Mouse (Mus musculus): ENCODE measurements at regions not wholly inside any gene's neighbourhood (a gene's known extent, or its start where the extent isn't known, plus 50 kb on each side); places are given as distances from the start of the nearest gene placed in this dataset.

- peaks cover 15% of the 10 kb centered on the region; the same call in 1 of the 2 replicates for H3K9me3 ChIP-seq
- H3K4me3 ChIP-seq (replicated peaks): no peak overlapping the region
- H3K36me3 ChIP-seq (replicated peaks; ENCODE audit: low read length): no peaks in the 10 kb centered on the region
- TF ChIP-seq GATA1 (IDR thresholded peaks at IDR 0.05; ENCODE audit: borderline replicate concordance, low read length) (no peak), FLI1 (IDR thresholded peaks at IDR 0.05; ENCODE audit: low read length) (no peak)
- H3K27me3 ChIP-seq (replicated peaks): peaks cover 4% of the 10 kb centered on the region
- peaks cover 20% of the 10 kb centered on the region for H3K4me1 ChIP-seq
These were observed 102.0 kb upstream of the Far2 start for GRCm38 (mm10) chr6:147944940-147945676.

- TF ChIP-seq FLI1 (IDR thresholded peaks at IDR 0.05; ENCODE audit: low read length) (no peak), GATA1 (IDR thresholded peaks at IDR 0.05; ENCODE audit: borderline replicate concordance, low read length) (no peak)
- Histone ChIP-seq H3K4me1 (peaks cover 6% of the 10 kb centered on the region), H3K4me3 (replicated peaks) (no peak overlapping the region), H3K27me3 (replicated peaks) (peaks cover 18% of the 10 kb centered on the region), H3K36me3 (replicated peaks; ENCODE audit: low read length) (no peaks in the 10 kb centered on the region), H3K9me3 (0 out of 2 replicates have a peak, but pooled peaks cover 2% of the 10 kb centered on the region)
These were observed 99.1 kb upstream of the Far2 start for GRCm38 (mm10) chr6:147947997-147948396.

GRCm38 (mm10) chr6:147951642-147952041, 95.4 kb upstream of the Far2 start:
- no peak overlapping the region for H3K4me3 ChIP-seq (replicated peaks)
- H3K36me3 ChIP-seq (replicated peaks; ENCODE audit: low read length): no peaks in the 10 kb centered on the region
- H3K9me3 ChIP-seq: no peaks in the 10 kb centered on the region
- H3K4me1 ChIP-seq: no peaks in the 10 kb centered on the region
- H3K27me3 ChIP-seq (replicated peaks): peaks cover 28% of the 10 kb centered on the region
- TF ChIP-seq GATA1 (IDR thresholded peaks at IDR 0.05; ENCODE audit: borderline replicate concordance, low read length) (no peak), FLI1 (IDR thresholded peaks at IDR 0.05; ENCODE audit: low read length) (no peak)

- no peaks in the 10 kb centered on the region for H3K36me3 ChIP-seq (replicated peaks; ENCODE audit: low read length)
- no peaks in the 10 kb centered on the region for H3K9me3 ChIP-seq
- H3K27me3 ChIP-seq (replicated peaks): peaks cover 31% of the 10 kb centered on the region
- TF ChIP-seq GATA1 (IDR thresholded peaks at IDR 0.05; ENCODE audit: borderline replicate concordance, low read length): no peak
- no peak for TF ChIP-seq FLI1 (IDR thresholded peaks at IDR 0.05; ENCODE audit: low read length)
- no peak overlapping the region for H3K4me3 ChIP-seq (replicated peaks)
- no peaks in the 10 kb centered on the region for H3K4me1 ChIP-seq
These were observed 93.9 kb upstream of the Far2 start for GRCm38 (mm10) chr6:147953058-147953679.

- no peaks in the 10 kb centered on the region for H3K4me1 ChIP-seq
- no peaks in the 10 kb centered on the region for H3K36me3 ChIP-seq (replicated peaks; ENCODE audit: low read length)
- TF ChIP-seq FLI1 (IDR thresholded peaks at IDR 0.05; ENCODE audit: low read length) (no peak), GATA1 (IDR thresholded peaks at IDR 0.05; ENCODE audit: borderline replicate concordance, low read length) (no peak)
- H3K9me3 ChIP-seq: no peaks in the 10 kb centered on the region
- peaks cover 28% of the 10 kb centered on the region for H3K27me3 ChIP-seq (replicated peaks)
- H3K4me3 ChIP-seq (replicated peaks): no peak overlapping the region
These were observed 93.3 kb upstream of the Far2 start for GRCm38 (mm10) chr6:147953753-147954152.

- TF ChIP-seq FLI1 (IDR thresholded peaks at IDR 0.05; ENCODE audit: low read length) (no peak), GATA1 (IDR thresholded peaks at IDR 0.05; ENCODE audit: borderline replicate concordance, low read length) (no peak)
- peaks cover 28% of the 10 kb centered on the region for H3K27me3 ChIP-seq (replicated peaks)
- no peak overlapping the region for H3K4me3 ChIP-seq (replicated peaks)
- no peaks in the 10 kb centered on the region for H3K4me1 ChIP-seq
- H3K36me3 ChIP-seq (replicated peaks; ENCODE audit: low read length): no peaks in the 10 kb centered on the region
- no peaks in the 10 kb centered on the region for H3K9me3 ChIP-seq
These were observed 92.8 kb upstream of the Far2 start for GRCm38 (mm10) chr6:147954253-147954652.

- H3K36me3 ChIP-seq (replicated peaks; ENCODE audit: low read length): no peaks in the 10 kb centered on the region
- no peaks in the 10 kb centered on the region for H3K4me1 ChIP-seq
- TF ChIP-seq FLI1 (IDR thresholded peaks at IDR 0.05; ENCODE audit: low read length): no peak
- TF ChIP-seq GATA1 (IDR thresholded peaks at IDR 0.05; ENCODE audit: borderline replicate concordance, low read length): no peak
- no peaks in the 10 kb centered on the region for H3K9me3 ChIP-seq
- no peak overlapping the region for H3K4me3 ChIP-seq (replicated peaks)
- H3K27me3 ChIP-seq (replicated peaks): peaks cover 27% of the 10 kb centered on the region
These were observed 91.9 kb upstream of the Far2 start for GRCm38 (mm10) chr6:147954967-147955830.

GRCm38 (mm10) chr6:147964739-147965138, 82.3 kb upstream of the Far2 start:
- Histone ChIP-seq H3K9me3 (peaks cover 15% of the 10 kb centered on the region), H3K4me1 (no peaks in the 10 kb centered on the region), H3K36me3 (replicated peaks; ENCODE audit: low read length) (no peaks in the 10 kb centered on the region), H3K4me3 (replicated peaks) (no peak overlapping the region), H3K27me3 (replicated peaks) (peaks cover 5% of the 10 kb centered on the region)
- TF ChIP-seq GATA1 (IDR thresholded peaks at IDR 0.05; ENCODE audit: borderline replicate concordance, low read length): no peak
- TF ChIP-seq FLI1 (IDR thresholded peaks at IDR 0.05; ENCODE audit: low read length): no peak

- TF ChIP-seq FLI1 (IDR thresholded peaks at IDR 0.05; ENCODE audit: low read length) (no peak), GATA1 (IDR thresholded peaks at IDR 0.05; ENCODE audit: borderline replicate concordance, low read length) (no peak)
- Histone ChIP-seq H3K36me3 (replicated peaks; ENCODE audit: low read length) (no peaks in the 10 kb centered on the region), H3K9me3 (peaks cover 15% of the 10 kb centered on the region), H3K4me3 (replicated peaks) (no peak overlapping the region), H3K27me3 (replicated peaks) (peaks cover 5% of the 10 kb centered on the region), H3K4me1 (no peaks in the 10 kb centered on the region)
These were observed 76.9 kb upstream of the Far2 start for GRCm38 (mm10) chr6:147970162-147970608.

Measured in megakaryocyte, embryonic 14.5 days (primary cell).